Mouse (Mus musculus): Measurements from ENCODE around the gene Tcf7.
A peak's percentile ranks its signal among the peaks of the same experiment; 100 is the strongest.

Gene Tcf7

DNA sequence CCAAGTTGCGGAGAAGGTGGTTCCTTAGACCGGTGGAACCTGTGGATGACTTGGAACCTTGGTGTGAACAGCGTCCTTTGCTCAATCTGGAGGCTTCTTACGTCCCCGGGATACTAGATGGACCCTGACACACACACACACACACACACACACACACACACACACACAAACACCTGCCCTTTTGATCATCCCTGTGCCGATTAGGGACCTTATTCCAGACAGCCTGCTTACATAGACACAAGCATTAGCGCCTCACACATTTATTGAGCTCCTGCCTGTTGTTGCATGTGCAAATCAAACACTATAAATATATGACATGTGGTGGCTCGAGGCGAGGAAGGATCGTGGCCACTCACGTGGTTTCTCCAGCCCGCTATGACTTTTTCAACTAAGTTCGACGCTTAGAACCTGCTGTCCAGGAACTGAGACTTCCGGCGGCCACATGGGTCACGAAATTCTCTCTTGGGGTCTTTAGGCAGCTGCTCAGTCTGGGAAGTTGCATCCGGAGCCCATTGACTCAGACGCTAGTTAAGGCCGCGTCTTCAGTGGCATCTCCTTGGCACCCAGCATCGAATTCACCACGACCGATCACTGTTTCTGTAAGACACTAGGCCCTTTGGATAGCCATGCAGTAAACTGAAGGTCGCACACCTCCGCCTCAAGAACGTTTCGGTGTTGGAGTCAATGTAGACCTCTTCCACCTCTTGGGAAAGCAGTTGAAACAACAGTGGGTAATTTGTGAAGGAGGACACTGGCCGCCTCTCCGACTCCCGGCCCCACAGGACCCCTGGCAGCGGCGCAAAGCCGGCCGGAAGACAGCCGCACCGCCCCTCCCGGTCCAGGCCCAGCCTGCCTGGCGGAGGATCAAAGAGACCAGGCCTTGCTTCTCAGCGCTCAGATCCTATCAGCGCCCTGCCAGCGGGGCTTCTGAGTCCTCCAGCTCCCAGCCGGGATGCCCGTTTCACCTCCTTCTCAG is 1.1 kb upstream of the Tcf7 start:
- DNase-seq (ENCODE audit: low spot score): peak; percentile 77

DNA sequence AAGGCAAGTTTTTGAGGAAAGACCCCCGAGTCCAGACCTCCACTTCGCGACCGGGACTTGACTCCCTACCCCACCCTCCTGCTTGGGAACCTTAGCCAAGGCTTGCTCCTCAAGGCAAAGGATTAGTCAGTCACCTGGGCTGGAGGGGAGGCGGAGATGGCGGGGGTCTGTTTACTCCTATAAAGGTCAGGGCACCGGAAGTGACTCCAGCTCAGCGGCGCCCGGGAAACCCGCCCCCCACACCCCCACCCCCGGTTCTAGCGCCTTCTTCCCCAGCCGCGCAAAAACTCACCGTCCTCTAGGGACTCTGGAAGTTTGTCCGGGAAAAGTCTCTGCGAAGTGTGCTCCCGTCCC is 417 bp downstream of the Tcf7 start:
- DNase-seq (ENCODE audit: low spot score): peak; percentile 61

DNA sequence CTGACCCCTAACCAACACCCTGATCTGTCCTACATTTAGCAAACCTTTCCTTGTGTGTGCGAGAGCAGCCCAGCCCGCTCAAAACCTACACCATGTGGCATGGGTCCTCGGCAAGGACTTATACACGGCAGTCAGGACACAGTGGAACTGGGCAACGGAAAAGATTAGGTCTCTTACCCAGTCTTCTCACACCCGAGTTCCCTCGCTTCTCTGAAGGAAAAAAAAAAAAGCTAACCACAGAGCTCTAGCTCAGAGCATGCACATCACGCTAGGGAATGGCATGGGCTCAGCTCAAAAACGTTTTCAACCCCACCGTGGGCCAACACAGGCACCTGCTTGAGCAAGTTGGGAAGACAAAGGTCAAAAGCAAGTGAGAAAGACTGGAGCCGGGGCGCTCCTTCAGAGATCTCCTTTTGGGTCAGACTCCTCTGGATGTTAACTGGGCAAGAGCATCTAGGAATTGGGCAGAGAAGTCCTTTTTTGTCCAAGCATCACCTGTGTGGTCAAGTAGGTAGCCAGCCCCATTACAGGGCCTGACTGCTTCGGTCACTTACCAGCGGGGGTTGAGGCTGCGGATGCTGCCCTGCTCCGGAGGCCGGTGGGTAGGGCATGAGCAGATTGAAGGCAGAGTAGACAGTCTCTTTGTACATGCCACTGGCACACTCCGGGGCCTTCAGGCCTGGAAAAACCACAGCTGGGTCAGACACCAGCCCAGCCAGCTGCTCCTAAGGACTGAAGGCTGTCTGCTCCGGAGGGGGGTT is 1.1 kb downstream of the Tcf7 start:
- DNase-seq (ENCODE audit: low spot score): no peak

DNA sequence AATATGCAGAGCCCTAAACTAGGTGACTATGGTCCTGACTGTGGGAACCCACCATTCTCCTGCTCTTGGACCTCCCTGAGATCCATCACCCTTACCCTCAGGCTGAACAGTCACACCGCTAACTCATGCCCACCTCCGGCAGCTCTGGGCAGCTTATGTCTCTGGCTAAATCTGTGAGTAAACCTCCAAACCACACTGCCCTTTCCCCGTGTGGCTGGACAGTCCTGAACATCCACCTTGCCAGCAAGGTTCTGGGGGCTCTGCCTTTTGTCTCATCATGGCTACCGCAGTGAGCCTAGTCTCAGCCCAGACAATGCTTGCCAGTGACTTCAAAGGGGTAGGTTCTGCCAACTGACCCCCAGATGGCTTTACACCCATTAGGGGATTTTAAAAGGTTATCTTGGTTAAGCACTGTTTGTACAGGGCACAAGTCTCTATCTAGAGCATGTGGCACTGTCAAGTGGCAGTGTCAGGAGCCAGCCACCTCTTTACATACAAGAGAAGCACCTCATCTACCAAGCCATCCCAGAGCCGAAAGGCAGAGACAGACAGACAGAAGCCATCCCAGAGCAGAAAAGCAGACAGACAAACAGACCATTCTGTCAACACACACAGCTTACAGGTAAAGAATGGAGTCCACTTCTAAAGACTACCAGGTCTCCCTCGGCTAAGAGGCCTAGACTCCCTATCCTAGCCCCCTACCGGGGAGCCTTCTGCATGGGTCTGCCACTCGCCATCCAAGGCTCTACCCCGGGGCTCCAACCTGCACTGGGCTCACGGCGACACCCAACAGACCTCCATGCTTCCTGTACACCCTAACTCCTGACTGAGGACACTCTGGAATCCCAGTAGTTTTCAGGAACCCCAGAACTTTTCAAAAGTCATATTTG is 2.0 kb downstream of the Tcf7 start:
- DNase-seq (ENCODE audit: low spot score): no peak

DNA sequence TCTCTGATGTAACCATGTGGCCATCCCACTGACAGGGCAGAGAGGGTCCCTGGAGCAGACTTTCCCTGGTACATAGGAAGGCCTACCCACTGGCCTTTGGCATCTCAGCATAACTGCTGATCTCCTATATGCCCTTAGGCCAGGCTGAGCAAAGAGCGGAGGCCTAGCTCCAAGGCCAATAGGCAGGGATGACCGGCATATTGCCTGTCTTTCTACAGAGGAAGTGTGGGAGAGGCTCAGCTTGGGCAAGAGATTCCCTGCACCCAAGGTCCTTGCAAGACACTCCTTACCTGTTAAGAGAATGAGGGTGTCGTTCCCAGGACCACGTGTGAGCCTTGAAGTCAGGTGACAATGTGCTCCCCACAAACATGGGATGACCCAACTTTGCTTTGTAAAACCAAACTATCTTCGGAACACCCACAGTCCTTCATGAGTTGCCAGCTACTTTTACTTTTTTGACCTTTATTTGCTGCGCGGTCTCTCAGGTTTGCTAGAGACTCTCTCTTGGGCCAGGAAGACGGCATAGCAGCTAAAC is 3.1 kb downstream of the Tcf7 start:
- no peak for DNase-seq (ENCODE audit: low spot score)

DNA sequence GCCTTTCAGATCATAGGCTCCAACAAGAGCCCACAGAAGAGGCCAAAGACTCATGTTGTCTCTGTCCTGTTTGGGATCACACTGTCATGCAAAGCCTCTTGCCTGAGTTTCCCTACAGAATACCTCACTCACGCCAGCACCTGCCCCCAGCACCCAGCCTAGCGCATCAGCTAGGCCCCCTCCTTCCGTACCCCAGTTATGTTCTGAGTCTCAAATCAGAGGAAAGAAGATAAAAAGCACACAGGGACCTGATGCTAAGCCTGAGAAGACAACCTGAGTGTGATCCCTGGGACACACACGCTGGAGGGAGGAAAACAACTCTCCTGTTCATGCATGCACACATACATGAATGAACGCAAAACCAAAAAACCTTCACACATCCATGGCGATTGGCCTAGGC is 3.8 kb downstream of the Tcf7 start:
- DNase-seq (ENCODE audit: low spot score): no peak

DNA sequence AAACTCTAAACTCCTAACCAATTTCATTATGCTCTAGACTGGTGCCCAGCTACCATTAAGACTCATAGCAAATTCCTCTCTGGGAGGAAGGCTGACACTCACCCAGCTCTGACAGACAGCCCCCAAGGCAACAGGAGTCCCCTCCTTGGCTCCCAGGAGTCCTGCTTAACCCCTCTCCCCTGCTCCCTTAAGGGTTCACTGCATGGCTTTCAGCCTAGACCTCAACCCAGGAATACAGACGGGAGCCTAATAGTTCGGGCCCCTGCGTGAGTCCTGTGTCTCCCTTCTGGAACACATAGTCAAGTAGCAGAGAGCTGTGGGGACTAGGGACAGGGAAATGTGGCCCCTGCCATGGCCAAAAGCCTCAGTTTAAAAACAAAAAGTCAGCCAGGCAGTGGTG is 4.7 kb downstream of the Tcf7 start:
- DNase-seq (ENCODE audit: low spot score): no peak

DNA sequence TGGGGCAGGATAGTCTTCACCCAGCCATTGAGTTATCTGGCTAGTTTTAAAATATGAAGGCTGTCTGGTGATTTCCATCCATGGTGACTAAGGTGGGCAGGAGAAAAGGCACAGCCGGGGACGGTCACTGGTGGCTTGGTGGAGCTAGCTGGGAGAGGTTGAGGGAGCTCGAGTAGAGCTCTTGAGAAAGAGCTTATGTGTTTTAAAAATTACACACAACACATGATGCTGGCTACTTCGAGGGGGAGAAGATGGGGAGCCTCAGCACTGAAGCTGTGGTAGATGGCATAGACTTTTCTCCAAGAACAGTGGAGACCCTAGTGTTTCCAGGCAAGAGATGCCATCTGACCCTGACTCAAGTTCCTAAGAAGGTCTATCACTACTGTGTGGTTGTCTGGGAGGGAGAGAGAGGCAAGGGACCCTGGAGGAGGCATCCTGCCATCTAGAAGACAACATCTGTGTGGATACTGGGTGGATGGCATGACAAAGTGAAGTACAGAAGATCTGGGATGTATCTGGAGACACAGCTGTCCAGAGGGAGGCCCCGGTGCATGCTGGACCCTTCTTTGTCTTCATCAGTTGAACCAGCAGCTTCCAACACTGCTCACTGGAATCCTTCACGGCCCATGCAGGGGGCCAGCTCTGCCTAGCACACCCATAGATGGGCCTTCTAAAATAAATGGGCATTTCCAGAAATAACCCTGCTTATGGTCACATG is 5.2 kb downstream of the Tcf7 start:
- no peak for DNase-seq (ENCODE audit: low spot score)

DNA sequence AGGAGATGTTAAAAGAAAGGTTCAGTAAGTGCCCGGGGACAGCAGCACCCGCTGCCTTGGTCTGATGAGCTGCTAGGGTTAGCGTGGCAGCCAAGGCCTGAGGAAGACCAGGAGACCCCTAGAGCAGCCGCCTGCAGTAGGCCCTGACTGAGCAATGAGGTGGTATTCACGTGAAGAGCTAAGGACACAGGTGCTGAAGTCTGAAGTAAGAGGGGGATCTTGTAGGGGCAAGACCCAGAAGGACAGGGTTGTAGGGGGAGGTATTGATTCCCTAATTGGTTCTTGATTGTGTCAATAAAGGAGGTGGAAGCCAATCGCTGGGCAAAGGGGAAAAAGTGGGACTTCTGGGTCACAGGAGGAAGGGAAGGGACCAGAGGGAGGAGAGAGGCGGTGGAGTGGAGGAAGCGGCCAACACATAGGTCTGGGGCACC is 5.8 kb downstream of the Tcf7 start:
- DNase-seq (ENCODE audit: low spot score): no peak

DNA sequence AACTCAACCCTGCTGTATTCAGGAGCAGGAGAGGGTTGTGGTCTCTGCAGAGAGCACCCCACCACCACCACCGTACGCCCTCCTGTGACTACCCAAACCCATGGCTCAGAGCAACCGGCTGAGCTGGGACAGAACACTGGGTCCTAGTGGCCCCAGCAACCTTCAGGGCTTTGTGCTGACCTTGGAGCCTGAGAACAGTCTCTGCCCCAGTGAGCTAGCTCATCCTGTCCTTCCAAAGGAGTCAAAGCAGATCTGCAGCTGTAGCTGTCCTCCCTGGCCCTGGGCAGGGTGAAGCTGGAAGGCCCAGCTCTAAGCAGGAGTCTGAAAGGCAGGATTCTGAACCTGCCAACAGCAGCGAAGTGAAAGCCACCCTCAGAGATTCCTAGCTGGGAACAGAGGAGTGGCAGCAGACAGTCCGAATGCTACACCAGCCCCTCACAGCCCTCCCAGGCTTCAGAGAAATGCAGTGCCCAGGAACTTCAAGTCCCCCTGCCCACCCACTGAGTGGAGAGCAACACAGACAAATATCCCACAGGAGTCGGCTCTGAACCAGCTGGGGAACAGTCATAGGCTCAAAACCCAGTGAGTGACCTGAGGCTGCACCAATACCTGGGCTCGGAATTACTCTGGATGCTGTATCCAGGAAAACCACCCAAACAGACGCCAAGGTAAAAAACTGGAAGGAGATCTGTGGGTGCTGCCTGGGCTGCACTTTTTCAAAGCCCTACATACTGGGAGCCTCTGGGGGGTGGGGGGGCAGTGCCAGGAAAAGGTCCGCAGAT is 6.8 kb downstream of the Tcf7 start:
- DNase-seq (ENCODE audit: low spot score): peak; percentile 55

DNA sequence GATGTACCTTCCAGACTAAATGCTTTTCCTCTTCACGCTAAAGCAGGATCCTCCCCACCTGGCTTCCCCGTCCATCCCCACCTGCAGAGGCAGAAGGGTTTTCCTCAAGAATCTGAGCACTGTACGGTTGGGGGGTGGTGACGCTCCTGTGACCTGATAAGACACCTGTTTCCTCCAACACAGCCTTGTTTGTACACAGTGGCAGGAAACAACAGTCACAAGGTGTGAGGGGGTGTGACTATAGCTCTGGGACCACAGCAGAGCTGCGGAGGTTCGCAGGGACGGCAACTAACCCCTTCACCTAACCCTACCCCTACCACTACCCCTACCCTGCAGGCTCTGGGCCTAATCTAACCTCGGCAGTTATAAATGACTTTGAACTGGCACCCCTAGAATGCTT is 7.4 kb downstream of the Tcf7 start:
- DNase-seq (ENCODE audit: low spot score): no peak

DNA sequence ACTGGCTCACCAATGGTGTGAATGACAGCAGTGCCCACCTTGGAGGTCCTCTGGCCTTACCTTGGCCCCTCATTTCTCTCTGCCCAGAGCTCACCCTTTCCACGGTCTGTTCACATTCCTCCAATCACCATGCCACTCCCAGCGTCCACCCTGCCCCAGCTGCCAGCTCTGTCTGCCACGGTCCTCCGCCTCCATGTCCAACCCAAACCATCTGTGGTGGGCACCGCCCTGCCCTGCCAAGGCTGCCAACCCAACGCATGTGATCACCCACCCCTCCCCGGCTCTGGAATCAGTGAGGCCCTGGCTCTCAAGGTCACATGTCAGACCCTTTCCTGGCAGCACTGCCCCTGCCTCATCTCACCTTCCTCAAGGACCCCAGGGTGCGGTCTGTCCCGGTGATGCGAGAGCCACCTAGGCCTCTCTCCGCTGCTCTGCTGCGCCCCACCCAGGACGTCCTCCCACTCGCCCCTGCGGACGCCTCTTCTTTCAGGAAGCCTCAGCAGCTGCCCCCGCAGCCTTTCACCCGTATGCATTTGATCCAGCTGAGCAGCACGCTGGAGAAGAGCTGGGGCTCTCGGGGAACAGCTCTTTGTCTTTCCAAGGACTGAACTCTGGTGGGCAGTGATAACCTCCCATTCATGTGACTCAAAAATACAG is 8.2 kb downstream of the Tcf7 start:
- DNase-seq (ENCODE audit: low spot score): no peak

DNA sequence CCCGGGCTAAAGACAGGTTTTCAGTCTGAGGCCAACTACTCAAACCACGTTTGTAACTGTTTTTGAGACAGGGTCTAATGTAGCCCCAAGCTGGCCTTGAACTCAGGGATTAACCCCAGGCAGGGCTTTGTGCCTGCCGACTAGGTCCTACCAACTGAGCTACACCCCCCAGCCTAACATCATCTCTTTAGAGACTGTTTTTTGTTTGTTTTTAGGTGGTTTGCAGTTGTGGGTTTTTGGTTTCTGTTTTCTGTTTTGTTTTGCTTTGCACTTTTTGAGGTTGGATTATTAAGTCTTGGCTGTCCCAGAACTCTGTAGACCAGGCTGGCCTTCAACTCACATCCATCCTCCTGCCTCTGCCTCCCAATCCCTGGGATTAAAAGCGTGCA is 8.9 kb downstream of the Tcf7 start:
- DNase-seq (ENCODE audit: low spot score): no peak

DNA sequence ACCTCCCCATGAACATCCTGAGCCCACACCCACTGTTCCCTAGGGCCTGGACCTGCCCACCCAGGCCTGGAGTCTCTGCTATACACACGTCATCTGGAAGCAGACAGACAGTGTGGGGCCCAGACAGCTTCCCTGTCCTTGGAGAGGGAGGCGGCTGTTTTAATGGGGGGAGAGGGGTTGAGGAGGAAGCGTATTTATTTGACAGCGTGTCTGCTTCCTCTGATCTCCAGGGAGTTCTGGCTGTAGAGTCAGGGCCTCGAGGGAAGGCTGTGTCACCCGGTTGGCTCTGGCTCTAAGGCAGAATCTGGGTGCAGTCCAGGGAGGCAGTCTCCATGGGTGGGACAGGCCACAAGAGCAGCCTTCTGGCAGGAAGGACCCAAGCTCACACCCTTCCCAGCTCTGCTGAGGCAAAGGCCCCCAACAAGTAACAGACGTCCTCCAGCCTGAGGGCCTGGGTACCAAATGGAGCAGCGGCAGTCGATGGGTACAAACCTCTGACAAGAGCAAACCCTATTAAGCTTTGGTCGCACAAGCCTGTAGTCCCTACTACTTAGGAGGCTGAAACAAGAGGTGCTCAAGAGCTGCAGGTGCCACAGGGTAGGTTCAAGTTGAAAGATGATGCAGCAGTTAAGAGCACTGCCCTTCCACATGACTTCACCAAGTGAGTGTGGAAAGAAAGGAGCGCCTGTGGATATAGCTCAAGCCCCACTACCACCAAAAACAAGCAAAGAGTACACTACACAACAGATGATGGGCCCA is 9.5 kb downstream of the Tcf7 start:
- no peak for DNase-seq (ENCODE audit: low spot score)

DNA sequence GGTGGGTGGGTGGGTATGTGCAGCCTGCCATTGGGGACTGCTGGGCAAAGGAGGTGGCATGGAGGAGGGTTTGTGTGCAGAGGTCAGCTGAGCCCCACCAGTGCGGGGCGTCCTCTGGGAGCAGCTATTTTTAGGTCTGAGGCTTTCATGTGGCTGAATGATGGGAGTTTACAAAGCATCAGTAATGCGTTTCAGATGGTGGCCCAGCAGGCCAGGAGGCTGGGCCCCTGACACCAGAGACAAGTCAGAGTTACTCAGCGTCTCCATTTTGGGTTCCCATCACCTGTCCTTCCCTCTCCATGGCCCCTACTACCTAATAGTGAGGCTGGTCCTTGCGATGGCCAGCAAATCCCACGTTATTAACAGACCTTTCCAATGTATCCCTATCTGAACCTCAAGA is 10.2 kb downstream of the Tcf7 start:
- DNase-seq (ENCODE audit: low spot score): no peak

DNA sequence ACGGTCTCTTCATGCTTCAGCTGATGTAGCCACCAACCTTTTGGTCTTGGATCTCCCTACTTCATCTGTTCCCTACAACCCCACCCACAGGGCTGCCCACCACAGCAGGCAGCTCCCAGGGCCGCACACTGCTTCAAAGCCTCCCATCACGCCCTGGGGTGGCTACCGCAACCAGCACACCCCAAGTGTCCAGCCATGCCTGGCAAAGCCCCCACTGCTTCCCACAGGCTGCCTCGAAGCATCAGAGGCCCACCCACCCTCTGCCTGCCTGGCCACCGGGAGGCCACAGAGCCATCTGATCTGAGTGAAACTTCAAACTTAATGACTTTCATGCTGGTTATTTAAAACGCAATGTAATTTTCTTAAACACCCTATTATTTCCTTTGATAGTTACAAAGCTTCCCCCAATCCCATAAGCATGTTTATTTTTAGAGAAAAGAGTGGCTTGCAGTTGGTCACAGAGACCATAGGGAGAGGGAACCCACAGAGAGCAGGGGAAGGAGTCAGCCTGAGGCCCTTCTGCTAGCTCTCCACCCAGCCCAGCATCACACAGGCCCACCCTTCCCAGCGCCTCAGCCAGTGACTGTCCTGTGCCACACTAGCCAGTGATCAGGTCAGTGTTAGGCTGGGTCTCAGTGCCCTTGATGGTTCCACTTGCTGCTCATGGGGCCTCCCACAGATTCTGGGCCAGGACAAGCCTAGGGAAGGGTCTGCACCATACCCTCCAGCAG is 10.9 kb downstream of the Tcf7 start:
- no peak for DNase-seq (ENCODE audit: low spot score)

DNA sequence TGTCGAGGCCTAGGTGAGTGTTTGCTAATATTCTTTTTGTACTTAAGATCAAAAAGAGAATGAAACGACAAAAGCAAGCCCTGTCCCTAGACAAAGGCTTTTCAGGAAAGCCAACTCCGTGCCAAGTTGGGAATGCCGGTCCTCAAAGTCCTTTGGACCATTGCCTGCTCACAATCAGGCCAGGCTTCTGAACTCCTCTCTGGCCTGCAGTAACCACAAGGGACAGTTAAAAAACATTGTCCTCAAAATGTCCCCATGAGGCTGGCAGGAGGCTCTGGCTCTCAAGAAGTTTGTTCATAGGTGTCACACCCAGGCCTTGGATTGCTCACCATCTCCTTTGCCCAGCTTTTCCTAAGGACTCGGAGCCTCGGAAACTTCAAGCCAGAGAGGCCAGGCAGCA is 13.0 kb downstream of the Tcf7 start:
- no peak for DNase-seq (ENCODE audit: low spot score)

DNA sequence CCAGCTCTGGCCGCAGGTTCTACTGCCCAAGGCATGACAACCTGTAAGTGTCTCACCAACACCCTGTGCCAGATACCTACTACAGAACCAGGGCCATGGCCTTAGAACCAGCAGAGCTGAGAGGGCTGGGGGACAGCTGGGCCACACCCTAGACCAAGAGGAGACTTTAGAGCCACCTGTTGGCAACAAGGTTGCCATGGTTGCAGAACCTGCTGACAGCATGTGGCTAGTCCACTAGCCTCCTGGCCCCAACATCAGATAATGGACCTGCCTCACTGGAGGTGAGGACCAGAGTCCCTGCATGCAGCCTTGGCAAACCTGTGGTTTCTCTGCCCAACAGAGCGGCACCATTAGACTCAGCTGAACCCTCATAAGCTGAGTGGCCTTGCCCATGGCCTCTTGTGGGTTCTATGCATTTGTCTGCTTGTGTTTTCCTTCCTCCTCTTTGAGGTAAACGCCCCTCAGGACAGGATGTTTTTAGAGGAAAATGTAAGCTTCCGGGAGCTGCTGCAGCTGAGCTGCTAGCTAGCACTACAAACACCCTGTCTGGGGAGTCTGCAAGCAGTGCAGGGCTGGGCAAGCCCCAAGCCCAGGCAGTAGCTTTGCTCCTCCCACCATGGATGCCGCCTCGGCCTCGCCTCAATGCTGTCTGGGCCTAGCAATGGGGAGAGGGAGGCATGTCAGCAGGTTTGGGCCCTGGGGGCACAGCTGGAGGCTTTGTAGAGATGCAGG is 14.5 kb downstream of the Tcf7 start:
- no peak for DNase-seq (ENCODE audit: low spot score)
